Comparison of ENCODE assay signal across 16 mouse cellular contexts in the genomic region with DNA sequence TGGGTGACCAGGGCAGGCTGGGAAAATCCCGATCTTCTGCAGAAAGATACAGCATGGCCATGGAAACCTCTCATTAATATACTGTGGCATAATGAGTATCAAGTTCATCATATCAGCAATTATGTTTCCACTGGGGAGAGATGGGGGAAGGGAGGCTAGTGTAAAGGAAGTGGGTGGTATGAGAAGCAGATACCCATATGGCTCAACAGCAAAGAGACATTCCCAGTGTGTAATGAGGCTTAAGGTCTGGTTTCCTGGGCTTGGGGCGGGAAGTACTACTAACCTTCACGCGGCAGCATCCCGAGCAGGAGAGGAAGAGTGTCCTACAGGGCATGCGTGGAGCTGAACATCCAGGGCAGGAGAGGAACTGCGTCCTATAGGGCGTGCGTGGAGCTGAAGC. TPM values are rescaled to one million over a fixed set of nuclear protein-coding genes. Genes with fewer than 3 reads are reported as not detected.
A peak's percentile ranks its signal among the peaks of the same experiment; 100 is the strongest.
DNase-seq lines count a peak whose midpoint lies in the region; TF ChIP-seq lines count a peak whose summit lies in the region.
"Had no signal": no experiment of that assay in that cellular context is flagged by ENCODE, and none has a peak within 500 bp of the region (broad histone marks: within the 10 kb centered on the region; RNA-seq: fewer than 3 reads in every experiment).

No protein-coding gene starts in this region.

- intact Hi-C loops in gastrocnemius, postnatal 14 days (cut with DNase I; ENCODE audit: low total_unique reads), result no loop called here

- DNase-seq in Muller cell, postnatal 12 days (ENCODE audit: inconsistent ontology term), result peak; percentile 29
- DNase-seq in brain, embryonic 14.5 days (ENCODE audit: low read depth), result peak; percentile 1
- DNase-seq in retina, embryonic 14.5 days (ENCODE audit: low spot score), result peak; percentile 61
- DNase-seq in gastrocnemius, postnatal 14 days, result no peak
- no peak for DNase-seq in layer of hippocampus, adult 11-12 months (ENCODE audit: low spot score)
- no peak for DNase-seq in heart, postnatal 4 days
- DNase-seq: adrenal gland, adult 8-10 months; adrenal gland, postnatal 14 days; adrenal gland, postnatal 36 days; cerebellum, adult 11-12 months; cerebellum, adult 2 months; cerebellum, adult 9-10 months; cerebellum, postnatal 10 days; cerebellum, postnatal 25 days; forebrain, postnatal 0 days had no signal

- TF ChIP-seq CTCF in brain, embryonic 14.5 days (IDR thresholded peaks at IDR 0.05; ENCODE audit: borderline replicate concordance, extremely low read depth, insufficient read depth, insufficient read length), result no peak

- TF ChIP-seq POLR2A in brain, embryonic 14.5 days (IDR thresholded peaks at IDR 0.05; ENCODE audit: borderline replicate concordance, extremely low read depth, insufficient read depth, insufficient read length, poor library complexity, severe bottlenecking), result no peak

RNA-seq across cellular contexts. Expression of gene Btbd11, which starts 39.4 kb away (rescaled TPM):
- polyA plus RNA-seq in brain, embryonic 14.5 days (2012; rRNA removed), result 16.4 and 24.5 TPM in 2 replicates
- 1 to 10 TPM in 1 of 2 experiments, under 1 TPM in 1; 0.47 to 1.1 TPM for total RNA-seq in gastrocnemius, postnatal 14 days (2021)
- total RNA-seq in heart, postnatal 4 days (2021), result 1 to 10 TPM; 1.1 to 1.7 TPM
- total RNA-seq: MEL had no signal

Comparison
In these comparisons a context has a peak if more than half of its experiments do, and no peak if none do; other contexts are left out.
1. DNase-seq: peak in Muller cell, postnatal 12 days (single experiment), brain, embryonic 14.5 days (single experiment) and retina, embryonic 14.5 days (single experiment); none in gastrocnemius, postnatal 14 days (single experiment), layer of hippocampus, adult 11-12 months (single experiment) and heart, postnatal 4 days (single experiment).